Mouse (Mus musculus): ENCODE data around the gene Zfp869. TPM values are rescaled to one million over a fixed set of nuclear protein-coding genes. Genes with fewer than 3 reads are reported as not detected.

Zfp869 gene
- polyA plus RNA-seq (2012; rRNA removed), result 19.3 and 22.5 TPM in 2 replicates

GRCm38 (mm10) chr8:69710624-69711023 is at the start of gene Zfp869:
TSS of gene Zfp869 (minus strand) at chr8:69710724.

DNA sequence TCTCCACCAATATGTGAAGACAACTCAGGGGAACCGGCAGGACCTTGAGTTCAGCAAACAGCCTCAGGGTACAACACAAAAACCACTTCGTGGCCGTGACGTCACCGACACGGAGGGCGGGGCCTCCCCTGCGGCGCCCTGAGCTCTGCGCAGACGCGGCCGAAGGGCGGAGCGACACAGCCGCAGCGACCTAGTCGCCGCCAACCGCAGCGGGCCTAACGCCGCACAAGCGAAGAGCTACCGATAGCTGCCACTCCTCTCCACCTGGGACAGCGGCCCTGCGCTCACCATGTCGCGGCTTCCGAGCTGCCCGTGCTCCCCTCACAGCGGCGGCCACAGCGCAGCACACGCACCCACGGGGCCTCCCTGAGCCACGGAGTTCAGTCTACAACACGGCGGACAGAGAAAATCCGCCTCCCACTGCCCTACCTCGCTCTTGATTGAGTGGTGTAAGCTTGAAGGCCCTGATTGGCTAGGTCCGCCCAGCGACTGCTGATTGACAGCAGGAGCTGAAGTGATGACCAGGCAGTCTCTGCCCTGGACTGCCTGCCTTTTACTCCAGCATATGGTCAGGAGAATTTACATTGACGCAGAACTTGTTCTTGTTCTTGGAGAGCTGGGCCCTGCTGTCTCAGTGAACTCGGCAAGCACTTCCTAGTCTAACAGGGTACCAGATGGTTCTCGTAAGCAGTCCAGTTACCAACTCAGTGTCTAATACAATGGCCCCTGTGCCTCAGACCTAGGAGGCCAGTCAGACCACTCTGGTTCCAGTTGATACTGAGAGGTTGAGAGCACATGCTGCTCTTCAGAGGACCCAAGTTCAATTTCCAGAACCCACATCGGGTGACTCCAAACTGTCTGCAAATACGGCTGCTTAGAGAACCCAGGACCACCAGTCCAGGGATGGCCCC is 39.3 kb upstream of the Zfp869 start, which contains the start of gene Zfp963:
TSS of gene Zfp963 (minus strand) at position 427 of the 911 bp plus-strand sequence.

Other genes with a start within 250 kb of the Zfp869 start
- not detected in 2 replicates for gene Gm7697, start 187.7 kb downstream of the Zfp869 start, polyA plus RNA-seq (2012; rRNA removed)
- gene Zfp868, start 85.2 kb downstream of the Zfp869 start, polyA plus RNA-seq (2012; rRNA removed), result 21.8 and 24.9 TPM in 2 replicates
- gene Zfp964, start 56.2 kb downstream of the Zfp869 start, polyA plus RNA-seq (2012; rRNA removed), result 1.3 and 2.7 TPM in 2 replicates
- gene Zfp963, start 39.2 kb upstream of the Zfp869 start, polyA plus RNA-seq (2012; rRNA removed), result 7.0 and 9.9 TPM in 2 replicates
- gene Gm20422, start 64.2 kb upstream of the Zfp869 start, polyA plus RNA-seq (2012; rRNA removed), result 2.1 and 3.8 TPM in 2 replicates
- gene Atp13a1, start 80.4 kb upstream of the Zfp869 start, polyA plus RNA-seq (2012; rRNA removed), result 59.4 and 66.4 TPM in 2 replicates
- gene Zfp866, start 80.5 kb upstream of the Zfp869 start, polyA plus RNA-seq (2012; rRNA removed), result 33.2 and 41.6 TPM in 2 replicates
- 24.2 and 39.2 TPM in 2 replicates for gene Gmip, start 98.0 kb upstream of the Zfp869 start, polyA plus RNA-seq (2012; rRNA removed)
- 3.5 and 6.5 TPM in 2 replicates for gene Lpar2, start 111.7 kb upstream of the Zfp869 start, polyA plus RNA-seq (2012; rRNA removed)
- gene Pbx4, start 121.8 kb upstream of the Zfp869 start, polyA plus RNA-seq (2012; rRNA removed), result 21.8 and 28.1 TPM in 2 replicates
- gene Cilp2, start 177.0 kb upstream of the Zfp869 start, polyA plus RNA-seq (2012; rRNA removed), result 0.48 and 0.56 TPM in 2 replicates
- gene Tssk6, start 191.5 kb upstream of the Zfp869 start, polyA plus RNA-seq (2012; rRNA removed), result 0.50 and 0.51 TPM in 2 replicates
- gene Ndufa13, start 191.8 kb upstream of the Zfp869 start, polyA plus RNA-seq (2012; rRNA removed), result 106 and 170 TPM in 2 replicates
- gene Yjefn3, start 192.0 kb upstream of the Zfp869 start, polyA plus RNA-seq (2012; rRNA removed), result 5.5 and 10.0 TPM in 2 replicates